Mouse (Mus musculus): Measurements from ENCODE around the gene Adgrb3. TPM values are rescaled to one million over a fixed set of nuclear protein-coding genes. Genes with fewer than 3 reads are reported as not detected.

Gene Adgrb3
- polyA plus RNA-seq, 1 experiment: 1.0 TPM

- Histone ChIP-seq H3K4me3 (ENCODE audit: low read depth, low read length) (no peak overlapping the region), H3K27ac (ENCODE audit: insufficient read depth, low read length) (no peak overlapping the region), H3K36me3 (ENCODE audit: control insufficient read depth, insufficient read depth, low read length, poor library complexity, severe bottlenecking) (no peaks in the 10 kb centered on the region), H3K4me1 (ENCODE audit: control insufficient read depth, insufficient read depth, low read length) (no peaks in the 10 kb centered on the region), H3K9me3 (replicated peaks; ENCODE audit: control insufficient read depth, insufficient read depth, low read length, poor library complexity, severe bottlenecking) (no peaks in the 10 kb centered on the region), H3K9ac (ENCODE audit: low read depth, poor library complexity, severe bottlenecking) (no peak overlapping the region), H3K27me3 (ENCODE audit: control insufficient read depth, insufficient read depth, low read length, poor library complexity, severe bottlenecking) (no peaks in the 10 kb centered on the region; the same call in 1 of the 2 replicates)
- no peak for TF ChIP-seq EP300 (IDR thresholded peaks at IDR 0.05; ENCODE audit: insufficient read depth, low read depth, low read length)
- TF ChIP-seq CTCF (IDR thresholded peaks at IDR 0.05; ENCODE audit: low read depth, low read length): no peak
- TF ChIP-seq POLR2A (IDR thresholded peaks at IDR 0.05; ENCODE audit: insufficient read depth, low read length): no peak
These were observed 721.9 kb downstream of the Adgrb3 start for GRCm38 (mm10) chr1:25107500-25108101.

GRCm38 (mm10) chr1:25106679-25107078, 722.8 kb downstream of the Adgrb3 start:
- Histone ChIP-seq H3K4me1 (ENCODE audit: control insufficient read depth, insufficient read depth, low read length) (no peaks in the 10 kb centered on the region), H3K9ac (ENCODE audit: low read depth, poor library complexity, severe bottlenecking) (no peak overlapping the region), H3K27me3 (ENCODE audit: control insufficient read depth, insufficient read depth, low read length, poor library complexity, severe bottlenecking) (no peaks in the 10 kb centered on the region; the same call in 1 of the 2 replicates), H3K9me3 (replicated peaks; ENCODE audit: control insufficient read depth, insufficient read depth, low read length, poor library complexity, severe bottlenecking) (no peaks in the 10 kb centered on the region), H3K27ac (ENCODE audit: insufficient read depth, low read length) (no peak overlapping the region), H3K4me3 (ENCODE audit: low read depth, low read length) (no peak overlapping the region), H3K36me3 (ENCODE audit: control insufficient read depth, insufficient read depth, low read length, poor library complexity, severe bottlenecking) (no peaks in the 10 kb centered on the region)
- TF ChIP-seq EP300 (IDR thresholded peaks at IDR 0.05; ENCODE audit: insufficient read depth, low read depth, low read length) (no peak), POLR2A (IDR thresholded peaks at IDR 0.05; ENCODE audit: insufficient read depth, low read length) (no peak), CTCF (IDR thresholded peaks at IDR 0.05; ENCODE audit: low read depth, low read length) (no peak)

GRCm38 (mm10) chr1:25105367-25105766, 724.1 kb downstream of the Adgrb3 start:
- Histone ChIP-seq H3K4me3 (ENCODE audit: low read depth, low read length) (no peak overlapping the region), H3K27ac (ENCODE audit: insufficient read depth, low read length) (no peak overlapping the region), H3K27me3 (ENCODE audit: control insufficient read depth, insufficient read depth, low read length, poor library complexity, severe bottlenecking) (no peaks in the 10 kb centered on the region; the same call in 1 of the 2 replicates), H3K36me3 (ENCODE audit: control insufficient read depth, insufficient read depth, low read length, poor library complexity, severe bottlenecking) (no peaks in the 10 kb centered on the region), H3K4me1 (ENCODE audit: control insufficient read depth, insufficient read depth, low read length) (no peaks in the 10 kb centered on the region), H3K9ac (ENCODE audit: low read depth, poor library complexity, severe bottlenecking) (no peak overlapping the region), H3K9me3 (replicated peaks; ENCODE audit: control insufficient read depth, insufficient read depth, low read length, poor library complexity, severe bottlenecking) (no peaks in the 10 kb centered on the region)
- TF ChIP-seq EP300 (IDR thresholded peaks at IDR 0.05; ENCODE audit: insufficient read depth, low read depth, low read length): no peak
- TF ChIP-seq CTCF (IDR thresholded peaks at IDR 0.05; ENCODE audit: low read depth, low read length): no peak
- TF ChIP-seq POLR2A (IDR thresholded peaks at IDR 0.05; ENCODE audit: insufficient read depth, low read length): no peak

- H3K9me3 ChIP-seq (replicated peaks; ENCODE audit: control insufficient read depth, insufficient read depth, low read length, poor library complexity, severe bottlenecking): no peaks in the 10 kb centered on the region
- no peak for TF ChIP-seq CTCF (IDR thresholded peaks at IDR 0.05; ENCODE audit: low read depth, low read length)
- no peak overlapping the region for H3K27ac ChIP-seq (ENCODE audit: insufficient read depth, low read length)
- no peak overlapping the region for H3K9ac ChIP-seq (ENCODE audit: low read depth, poor library complexity, severe bottlenecking)
- H3K36me3 ChIP-seq (ENCODE audit: control insufficient read depth, insufficient read depth, low read length, poor library complexity, severe bottlenecking): no peaks in the 10 kb centered on the region
- no peak overlapping the region for H3K4me3 ChIP-seq (ENCODE audit: low read depth, low read length)
- no peaks in the 10 kb centered on the region for H3K4me1 ChIP-seq (ENCODE audit: control insufficient read depth, insufficient read depth, low read length)
- H3K27me3 ChIP-seq (ENCODE audit: control insufficient read depth, insufficient read depth, low read length, poor library complexity, severe bottlenecking): no peaks in the 10 kb centered on the region
These were observed 741.3 kb downstream of the Adgrb3 start for GRCm38 (mm10) chr1:25088010-25088719.

- H3K27me3 ChIP-seq (ENCODE audit: control insufficient read depth, insufficient read depth, low read length, poor library complexity, severe bottlenecking): no peaks in the 10 kb centered on the region
- H3K27ac ChIP-seq (ENCODE audit: insufficient read depth, low read length): no peak overlapping the region
- no peak overlapping the region for H3K4me3 ChIP-seq (ENCODE audit: low read depth, low read length)
- H3K4me1 ChIP-seq (ENCODE audit: control insufficient read depth, insufficient read depth, low read length): no peaks in the 10 kb centered on the region
- TF ChIP-seq POLR2A (IDR thresholded peaks at IDR 0.05; ENCODE audit: insufficient read depth, low read length) (no peak), CTCF (IDR thresholded peaks at IDR 0.05; ENCODE audit: low read depth, low read length) (no peak), EP300 (IDR thresholded peaks at IDR 0.05; ENCODE audit: insufficient read depth, low read depth, low read length) (no peak)
- no peak overlapping the region for H3K9ac ChIP-seq (ENCODE audit: low read depth, poor library complexity, severe bottlenecking)
- H3K9me3 ChIP-seq (replicated peaks; ENCODE audit: control insufficient read depth, insufficient read depth, low read length, poor library complexity, severe bottlenecking): no peaks in the 10 kb centered on the region
- no peaks in the 10 kb centered on the region for H3K36me3 ChIP-seq (ENCODE audit: control insufficient read depth, insufficient read depth, low read length, poor library complexity, severe bottlenecking)
These were observed 743.7 kb downstream of the Adgrb3 start for GRCm38 (mm10) chr1:25085616-25086372.

GRCm38 (mm10) chr1:25082377-25082776, 747.1 kb downstream of the Adgrb3 start:
- H3K4me3 ChIP-seq (ENCODE audit: low read depth, low read length): no peak overlapping the region
- TF ChIP-seq POLR2A (IDR thresholded peaks at IDR 0.05; ENCODE audit: insufficient read depth, low read length) (no peak), EP300 (IDR thresholded peaks at IDR 0.05; ENCODE audit: insufficient read depth, low read depth, low read length) (no peak), CTCF (IDR thresholded peaks at IDR 0.05; ENCODE audit: low read depth, low read length) (no peak)
- no peaks in the 10 kb centered on the region for H3K36me3 ChIP-seq (ENCODE audit: control insufficient read depth, insufficient read depth, low read length, poor library complexity, severe bottlenecking)
- H3K4me1 ChIP-seq (ENCODE audit: control insufficient read depth, insufficient read depth, low read length): no peaks in the 10 kb centered on the region
- no peak overlapping the region for H3K27ac ChIP-seq (ENCODE audit: insufficient read depth, low read length)
- H3K9me3 ChIP-seq (replicated peaks; ENCODE audit: control insufficient read depth, insufficient read depth, low read length, poor library complexity, severe bottlenecking): no peaks in the 10 kb centered on the region
- H3K27me3 ChIP-seq (ENCODE audit: control insufficient read depth, insufficient read depth, low read length, poor library complexity, severe bottlenecking): no peaks in the 10 kb centered on the region
- no peak overlapping the region for H3K9ac ChIP-seq (ENCODE audit: low read depth, poor library complexity, severe bottlenecking)
